Mouse (Mus musculus): ENCODE results near the gene Pkp4. TPM values are rescaled to one million over a fixed set of nuclear protein-coding genes. Genes with fewer than 3 reads are reported as not detected.

The Pkp4 gene
- total and polyA plus RNA-seq, 2 experiments, result 38.4 to 42.7 TPM

- no peak overlapping the region for H3K4me3 ChIP-seq (ENCODE audit: insufficient read depth, low read depth, low read length)
- H3K79me2 ChIP-seq (ENCODE audit: control insufficient read depth, insufficient read depth, low read length), result no peaks in the 10 kb centered on the region; the same call in 1 of the 2 replicates
- no peak for DNase-seq (ENCODE audit: extremely low read depth, low read depth, low spot score)
- no peak overlapping the region for H3K27ac ChIP-seq (replicated peaks; ENCODE audit: insufficient read depth, low read depth, low read length)
- no peak overlapping the region for H3K9ac ChIP-seq (ENCODE audit: low read depth, low read length)
- TF ChIP-seq POLR2A (IDR thresholded peaks at IDR 0.05; ENCODE audit: extremely low read depth, insufficient read depth, low read length), result no peak
- TF ChIP-seq CTCF (IDR thresholded peaks at IDR 0.05; ENCODE audit: low read depth, low read length), result no peak
- H3K36me3 ChIP-seq (ENCODE audit: control insufficient read depth, insufficient read depth, low read length), result no peaks in the 10 kb centered on the region; the same call in 1 of the 2 replicates
- H3K4me1 ChIP-seq (ENCODE audit: control insufficient read depth, insufficient read depth, low read length), result no peaks in the 10 kb centered on the region
- no peaks in the 10 kb centered on the region for H3K27me3 ChIP-seq (ENCODE audit: control insufficient read depth, insufficient read depth, low read length)
- 94% methylated on average over 6 of the region's 6 CpGs for WGBS
Measured at GRCm38 (mm10) chr2:59282966-59283365, 122.3 kb downstream of the Pkp4 start.

GRCm38 (mm10) chr2:59284216-59284615 lies 123.6 kb downstream of the Pkp4 start:
- Histone ChIP-seq H3K27me3 (ENCODE audit: control insufficient read depth, insufficient read depth, low read length) (no peaks in the 10 kb centered on the region), H3K9ac (ENCODE audit: low read depth, low read length) (no peak overlapping the region), H3K79me2 (ENCODE audit: control insufficient read depth, insufficient read depth, low read length) (no peaks in the 10 kb centered on the region; the same call in 1 of the 2 replicates), H3K4me3 (ENCODE audit: insufficient read depth, low read depth, low read length) (no peak overlapping the region), H3K4me1 (ENCODE audit: control insufficient read depth, insufficient read depth, low read length) (no peaks in the 10 kb centered on the region), H3K27ac (replicated peaks; ENCODE audit: insufficient read depth, low read depth, low read length) (no peak overlapping the region), H3K36me3 (ENCODE audit: control insufficient read depth, insufficient read depth, low read length) (no peaks in the 10 kb centered on the region; the same call in 1 of the 2 replicates)
- DNase-seq (ENCODE audit: extremely low read depth, low read depth, low spot score), result no peak
- no peak for TF ChIP-seq POLR2A (IDR thresholded peaks at IDR 0.05; ENCODE audit: extremely low read depth, insufficient read depth, low read length)
- no peak for TF ChIP-seq CTCF (IDR thresholded peaks at IDR 0.05; ENCODE audit: low read depth, low read length)
- 94% methylated on average over 5 of the region's 5 CpGs for WGBS

- Histone ChIP-seq H3K36me3 (ENCODE audit: control insufficient read depth, insufficient read depth, low read length) (no peaks in the 10 kb centered on the region; the same call in 1 of the 2 replicates), H3K4me3 (ENCODE audit: insufficient read depth, low read depth, low read length) (no peak overlapping the region), H3K79me2 (ENCODE audit: control insufficient read depth, insufficient read depth, low read length) (no peaks in the 10 kb centered on the region; the same call in 1 of the 2 replicates), H3K4me1 (ENCODE audit: control insufficient read depth, insufficient read depth, low read length) (no peaks in the 10 kb centered on the region), H3K27ac (replicated peaks; ENCODE audit: insufficient read depth, low read depth, low read length) (no peak overlapping the region), H3K27me3 (ENCODE audit: control insufficient read depth, insufficient read depth, low read length) (no peaks in the 10 kb centered on the region), H3K9ac (ENCODE audit: low read depth, low read length) (no peak overlapping the region)
- TF ChIP-seq POLR2A (IDR thresholded peaks at IDR 0.05; ENCODE audit: extremely low read depth, insufficient read depth, low read length), result no peak
- WGBS, result 89% methylated on average over 8 of the region's 8 CpGs
- DNase-seq (ENCODE audit: extremely low read depth, low read depth, low spot score), result no peak
Measured at GRCm38 (mm10) chr2:59284734-59285490, 124.3 kb downstream of the Pkp4 start.

- Histone ChIP-seq H3K36me3 (ENCODE audit: control insufficient read depth, insufficient read depth, low read length) (no peaks in the 10 kb centered on the region; the same call in 1 of the 2 replicates), H3K79me2 (ENCODE audit: control insufficient read depth, insufficient read depth, low read length) (no peaks in the 10 kb centered on the region; the same call in 1 of the 2 replicates), H3K27me3 (ENCODE audit: control insufficient read depth, insufficient read depth, low read length) (no peaks in the 10 kb centered on the region), H3K27ac (replicated peaks; ENCODE audit: insufficient read depth, low read depth, low read length) (no peak overlapping the region), H3K4me3 (ENCODE audit: insufficient read depth, low read depth, low read length) (no peak overlapping the region), H3K4me1 (ENCODE audit: control insufficient read depth, insufficient read depth, low read length) (no peaks in the 10 kb centered on the region), H3K9ac (ENCODE audit: low read depth, low read length) (no peak overlapping the region)
- WGBS, result 13% methylated on average over 1 of the region's 1 CpGs
- DNase-seq (ENCODE audit: extremely low read depth, low read depth, low spot score), result peak; percentile 60
- TF ChIP-seq CTCF (IDR thresholded peaks at IDR 0.05; ENCODE audit: low read depth, low read length), result no peak
- no peak for TF ChIP-seq POLR2A (IDR thresholded peaks at IDR 0.05; ENCODE audit: extremely low read depth, insufficient read depth, low read length)
Measured at GRCm38 (mm10) chr2:59285581-59285980, 124.9 kb downstream of the Pkp4 start.

- H3K4me3 ChIP-seq (ENCODE audit: insufficient read depth, low read depth, low read length), result no peak overlapping the region
- peak; percentile 73 for DNase-seq (ENCODE audit: extremely low read depth, low read depth, low spot score)
- 36% methylated on average over 9 of the region's 9 CpGs for WGBS
- no peaks in the 10 kb centered on the region; the same call in 1 of the 2 replicates for H3K79me2 ChIP-seq (ENCODE audit: control insufficient read depth, insufficient read depth, low read length)
- H3K36me3 ChIP-seq (ENCODE audit: control insufficient read depth, insufficient read depth, low read length), result no peaks in the 10 kb centered on the region; the same call in 1 of the 2 replicates
- H3K27ac ChIP-seq (replicated peaks; ENCODE audit: insufficient read depth, low read depth, low read length), result no peak overlapping the region
- no peaks in the 10 kb centered on the region for H3K4me1 ChIP-seq (ENCODE audit: control insufficient read depth, insufficient read depth, low read length)
- H3K9ac ChIP-seq (ENCODE audit: low read depth, low read length), result no peak overlapping the region
- H3K27me3 ChIP-seq (ENCODE audit: control insufficient read depth, insufficient read depth, low read length), result no peaks in the 10 kb centered on the region
- TF ChIP-seq CTCF (IDR thresholded peaks at IDR 0.05; ENCODE audit: low read depth, low read length), result no peak
- TF ChIP-seq POLR2A (IDR thresholded peaks at IDR 0.05; ENCODE audit: extremely low read depth, insufficient read depth, low read length), result no peak
Measured at GRCm38 (mm10) chr2:59286247-59286646, 125.6 kb downstream of the Pkp4 start.

- DNase-seq (ENCODE audit: extremely low read depth, low read depth, low spot score), result no peak
- no peaks in the 10 kb centered on the region for H3K27me3 ChIP-seq (ENCODE audit: control insufficient read depth, insufficient read depth, low read length)
- no peaks in the 10 kb centered on the region; the same call in 1 of the 2 replicates for H3K36me3 ChIP-seq (ENCODE audit: control insufficient read depth, insufficient read depth, low read length)
- no peak overlapping the region for H3K9ac ChIP-seq (ENCODE audit: low read depth, low read length)
- no peaks in the 10 kb centered on the region; the same call in 1 of the 2 replicates for H3K79me2 ChIP-seq (ENCODE audit: control insufficient read depth, insufficient read depth, low read length)
- no peak overlapping the region for H3K4me3 ChIP-seq (ENCODE audit: insufficient read depth, low read depth, low read length)
- no peaks in the 10 kb centered on the region for H3K4me1 ChIP-seq (ENCODE audit: control insufficient read depth, insufficient read depth, low read length)
- no peak overlapping the region for H3K27ac ChIP-seq (replicated peaks; ENCODE audit: insufficient read depth, low read depth, low read length)
- 96% methylated on average over 8 of the region's 8 CpGs for WGBS
- TF ChIP-seq POLR2A (IDR thresholded peaks at IDR 0.05; ENCODE audit: extremely low read depth, insufficient read depth, low read length) (no peak), CTCF (IDR thresholded peaks at IDR 0.05; ENCODE audit: low read depth, low read length) (no peak)
Measured at GRCm38 (mm10) chr2:59287630-59288029, 127.0 kb downstream of the Pkp4 start.

All from liver, adult 2 months (tissue).